Mouse (Mus musculus) forebrain, embryonic 15.5 days (tissue): Measurements from ENCODE around the gene Hist1h2ah. TPM values are rescaled to one million over a fixed set of nuclear protein-coding genes. Genes with fewer than 3 reads are reported as not detected.

Experiments used
- microRNA-seq: library from miRNA; unstranded; fragments of <30 nt; microRNA quantifications from one replicate; pipeline ENCODE4, GENCODE M21; 2016
- polyA plus RNA-seq: library from polyadenylated mRNA; unstranded; fragments of >200 nt; fragmentation: Nextera tagmentation; extraction: Ambion mirVana; gene quantifications from 2 replicates; pipeline ENCODE4 v1.2.1, GENCODE M21; 2015

The Hist1h2ah gene
- polyA plus RNA-seq, 1 experiment from 2014 or later: 2.5 TPM

Small RNA genes lying within 50 kb of the gene (microRNA-seq; reads per million reads assigned to microRNA genes)
- gene Gm26300 (not detected), gene Gm44390 (not detected), gene Gm44486 (not detected)

Other genes starting within 250 kb of the Hist1h2ah start
- 2.6 and 3.0 TPM in 2 replicates for gene Hist1h2an, start 248.3 kb downstream of the Hist1h2ah start, polyA plus RNA-seq
- gene Hist1h2bp, start 248.1 kb downstream of the Hist1h2ah start, polyA plus RNA-seq: 0.67 and 1.9 TPM in 2 replicates
- gene Hist1h2bq, start 225.4 kb downstream of the Hist1h2ah start, polyA plus RNA-seq: 12.2 and 15.4 TPM in 2 replicates
- gene Hist1h2ao, start 225.1 kb downstream of the Hist1h2ah start, polyA plus RNA-seq: 1.8 TPM in 1 of 2 replicates, not detected in the other
- not detected in 2 replicates for gene Hist1h4m, start 223.8 kb downstream of the Hist1h2ah start, polyA plus RNA-seq
- gene Hist1h4n, start 203.4 kb downstream of the Hist1h2ah start, polyA plus RNA-seq: 6.1 and 9.4 TPM in 2 replicates
- 1,855 and 2,360 TPM in 2 replicates for gene Hist1h2ap, start 202.1 kb downstream of the Hist1h2ah start, polyA plus RNA-seq
- gene Hist1h2br, start 201.8 kb downstream of the Hist1h2ah start, polyA plus RNA-seq: 11.5 and 15.4 TPM in 2 replicates
- gene Zfp184, start 90.5 kb downstream of the Hist1h2ah start, polyA plus RNA-seq: 23.6 and 24.7 TPM in 2 replicates
- gene Pom121l2, start 54.4 kb downstream of the Hist1h2ah start, polyA plus RNA-seq: not detected in 2 replicates
- 0.14 TPM in 1 of 2 replicates, not detected in the other for gene Prss16, start 25.8 kb downstream of the Hist1h2ah start, polyA plus RNA-seq
- gene Hist1h2bk, start 302 bp upstream of the Hist1h2ah start, polyA plus RNA-seq: 4.5 and 4.6 TPM in 2 replicates
- 16.9 and 19.2 TPM in 2 replicates for gene Hist1h4i, start 5.8 kb upstream of the Hist1h2ah start, polyA plus RNA-seq
- gene Hist1h2ag, start 7.4 kb upstream of the Hist1h2ah start, polyA plus RNA-seq: 19.7 and 27.8 TPM in 2 replicates
- 6.8 and 7.3 TPM in 2 replicates for gene Hist1h2bj, start 7.6 kb upstream of the Hist1h2ah start, polyA plus RNA-seq
- not detected in 2 replicates for gene Vmn1r188, start 48.9 kb upstream of the Hist1h2ah start, polyA plus RNA-seq
- not detected in 2 replicates for gene Vmn1r189, start 70.3 kb upstream of the Hist1h2ah start, polyA plus RNA-seq
- gene Vmn1r191, start 148.4 kb upstream of the Hist1h2ah start, polyA plus RNA-seq: not detected in 2 replicates
- gene Vmn1r192, start 155.6 kb upstream of the Hist1h2ah start, polyA plus RNA-seq: not detected in 2 replicates
- not detected in 2 replicates for gene Vmn1r193, start 187.6 kb upstream of the Hist1h2ah start, polyA plus RNA-seq
- not detected in 2 replicates for gene Vmn1r194, start 208.6 kb upstream of the Hist1h2ah start, polyA plus RNA-seq
- gene Vmn1r195, start 235.0 kb upstream of the Hist1h2ah start, polyA plus RNA-seq: not detected in 2 replicates